Mouse (Mus musculus) heart, embryonic 12.5 days (tissue): ENCODE measurements around the gene Slc6a12. TPM values are rescaled to one million over a fixed set of nuclear protein-coding genes. Genes with fewer than 3 reads are reported as not detected.
A peak's percentile ranks its signal among the peaks of the same experiment; 100 is the strongest.

Experiments used
- ATAC-seq: fragments of 200-750 bp; cut with Nextera tagmentation; 2 replicates; pipeline ENCODE4 v1.8.0; 2017; ENCODE audit warnings: moderate TSS enrichment, moderate library complexity; ENCODE audit not compliant: insufficient number of reproducible peaks, low FRiP score
- H3K27ac ChIP-seq: fragments of 300-500 bp; sonication (generic); 2 replicates; pipeline ENCODE4 v1.5.1; 2016; ENCODE audit warnings: mild to moderate bottlenecking, moderate library complexity; ENCODE audit not compliant: poor library complexity, severe bottlenecking
- H3K27me3 ChIP-seq: fragments of 300-500 bp; sonication (generic); replicated peaks from 2 replicates; pipeline ENCODE4 v1.6.1; 2016; ENCODE audit warnings: mild to moderate bottlenecking, moderate library complexity
- H3K36me3 ChIP-seq: fragments of 300-500 bp; sonication (generic); 2 replicates; pipeline ENCODE4 v1.6.1; 2016; ENCODE audit warnings: mild to moderate bottlenecking, moderate library complexity
- H3K4me1 ChIP-seq: fragments of 300-500 bp; sonication (generic); replicated peaks from 2 replicates; pipeline ENCODE4 v1.6.1; 2016; ENCODE audit warnings: mild to moderate bottlenecking
- H3K4me2 ChIP-seq: fragments of 300-500 bp; sonication (generic); 2 replicates; pipeline ENCODE4 v1.6.1; 2016; ENCODE audit warnings: mild to moderate bottlenecking, moderate library complexity
- H3K4me3 ChIP-seq: fragments of 300-500 bp; sonication (generic); 2 replicates; pipeline ENCODE4 v1.5.1; 2016; ENCODE audit warnings: mild to moderate bottlenecking
- H3K9ac ChIP-seq: fragments of 300-500 bp; sonication (generic); 2 replicates; pipeline ENCODE4 v1.6.1; 2016; ENCODE audit warnings: mild to moderate bottlenecking, moderate library complexity
- H3K9me3 ChIP-seq: fragments of 300-500 bp; sonication (generic); replicated peaks from 2 replicates; pipeline ENCODE4 v1.6.1; 2016; ENCODE audit warnings: mild to moderate bottlenecking, moderate library complexity
- WGBS: fragments of 180-500 bp; shearing (Covaris S2); methylation state at CpG from one replicate; pipeline ENCODE4 v1.1.7; 2016; 5-methylcytosine and 5-hydroxymethylcytosine counted together
- polyA plus RNA-seq: library from polyadenylated mRNA; unstranded; fragments of >200 nt; fragmentation: Nextera tagmentation; extraction: Ambion mirVana; gene quantifications from 2 replicates; pipeline ENCODE4 v1.2.1, GENCODE M21; 2016

Gene Slc6a12
- polyA plus RNA-seq, 1 experiment from 2014 or later: not detected

DNA sequence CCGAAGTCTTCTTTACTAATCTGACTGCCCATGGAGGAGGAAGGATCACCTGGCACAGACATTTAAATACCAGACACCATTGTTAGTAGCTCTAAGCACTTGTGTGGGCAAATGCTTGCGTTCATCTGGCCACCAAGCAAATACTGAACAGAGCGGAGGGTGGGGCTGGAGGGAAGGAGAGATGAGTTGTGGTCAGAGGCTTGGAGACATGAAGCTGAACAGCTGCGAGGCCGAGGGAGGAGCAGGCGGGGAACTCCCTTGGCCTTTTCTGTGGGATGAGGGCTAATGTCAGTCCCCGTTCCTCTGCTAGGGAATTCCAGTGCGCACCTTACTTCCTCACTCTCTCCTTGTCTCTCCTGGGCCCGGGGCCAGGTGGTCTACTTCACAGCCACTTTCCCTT lies 17.1 kb upstream of the Slc6a12 start:
- Histone ChIP-seq H3K27me3 (0 out of 2 replicates have a peak, but pooled peaks cover 8% of the 10 kb centered on the region), H3K9me3 (no peaks in the 10 kb centered on the region), H3K4me2 (no peak overlapping the region), H3K4me1 (peaks cover 24% of the 10 kb centered on the region), H3K9ac (no peak overlapping the region), H3K36me3 (no peaks in the 10 kb centered on the region), H3K4me3 (no peak overlapping the region), H3K27ac (no peak overlapping the region)
- 67% methylated on average over 9 of the region's 9 CpGs for WGBS
- ATAC-seq: no peak

GRCm38 (mm10) chr6:121326486-121327069 lies 16.3 kb upstream of the Slc6a12 start:
- Histone ChIP-seq H3K36me3 (no peaks in the 10 kb centered on the region), H3K4me1 (peaks cover 24% of the 10 kb centered on the region), H3K4me2 (no peak overlapping the region; the same call in 1 of the 2 replicates), H3K4me3 (no peak overlapping the region), H3K27me3 (0 out of 2 replicates have a peak, but pooled peaks cover 8% of the 10 kb centered on the region), H3K27ac (no peak overlapping the region), H3K9me3 (no peaks in the 10 kb centered on the region), H3K9ac (no peak overlapping the region)
- 43% methylated on average over 10 of the region's 10 CpGs for WGBS
- peak; percentile 25; the same call in 1 of the 2 replicates for ATAC-seq

GRCm38 (mm10) chr6:121328417-121328884 lies 14.4 kb upstream of the Slc6a12 start:
- Histone ChIP-seq H3K9me3 (no peaks in the 10 kb centered on the region), H3K4me2 (no peak overlapping the region), H3K27me3 (0 out of 2 replicates have a peak, but pooled peaks cover 8% of the 10 kb centered on the region), H3K9ac (no peak overlapping the region), H3K4me1 (peaks cover 24% of the 10 kb centered on the region), H3K27ac (no peak overlapping the region), H3K36me3 (no peaks in the 10 kb centered on the region), H3K4me3 (no peak overlapping the region)
- no peak for ATAC-seq
- WGBS: 68% methylated on average over 9 of the region's 9 CpGs

GRCm38 (mm10) chr6:121329848-121330508 lies 12.9 kb upstream of the Slc6a12 start:
- Histone ChIP-seq H3K27ac (no peak overlapping the region), H3K4me3 (no peak overlapping the region), H3K36me3 (no peaks in the 10 kb centered on the region), H3K4me2 (no peak overlapping the region), H3K27me3 (0 out of 2 replicates have a peak, but pooled peaks cover 8% of the 10 kb centered on the region), H3K9ac (no peak overlapping the region), H3K4me1 (peaks cover 24% of the 10 kb centered on the region), H3K9me3 (no peaks in the 10 kb centered on the region)
- no peak for ATAC-seq
- 18% methylated on average over 10 of the region's 10 CpGs for WGBS

DNA sequence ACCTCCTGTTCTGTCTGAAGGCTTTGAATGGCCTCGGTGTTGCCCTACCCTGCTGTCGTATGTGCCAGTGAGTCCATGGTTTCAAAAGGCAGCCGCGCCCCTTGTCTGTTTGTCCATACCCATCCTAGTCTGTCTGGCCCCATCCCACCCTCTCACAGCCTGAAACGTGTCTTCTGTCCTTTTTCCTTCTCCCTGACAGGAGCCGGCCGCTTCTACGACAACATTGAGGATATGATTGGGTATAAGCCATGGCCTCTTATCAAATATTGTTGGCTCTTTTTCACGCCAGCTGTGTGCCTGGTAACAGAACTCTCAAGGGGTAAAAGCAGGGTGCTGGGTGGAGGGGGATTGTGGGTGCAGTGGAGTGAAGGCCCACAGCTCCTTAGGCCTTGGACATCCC lies 7.0 kb upstream of the Slc6a12 start:
- no peaks in the 10 kb centered on the region for H3K36me3 ChIP-seq
- 76% methylated on average over 9 of the region's 9 CpGs for WGBS
- no peak overlapping the region for H3K4me3 ChIP-seq
- ATAC-seq: no peak
- H3K4me1 ChIP-seq: peaks cover 6% of the 10 kb centered on the region; the same call in 1 of the 2 replicates
- H3K9me3 ChIP-seq: no peaks in the 10 kb centered on the region
- H3K9ac ChIP-seq: no peak overlapping the region
- H3K27me3 ChIP-seq: no peaks in the 10 kb centered on the region
- no peak overlapping the region for H3K27ac ChIP-seq
- H3K4me2 ChIP-seq: no peak overlapping the region

DNA sequence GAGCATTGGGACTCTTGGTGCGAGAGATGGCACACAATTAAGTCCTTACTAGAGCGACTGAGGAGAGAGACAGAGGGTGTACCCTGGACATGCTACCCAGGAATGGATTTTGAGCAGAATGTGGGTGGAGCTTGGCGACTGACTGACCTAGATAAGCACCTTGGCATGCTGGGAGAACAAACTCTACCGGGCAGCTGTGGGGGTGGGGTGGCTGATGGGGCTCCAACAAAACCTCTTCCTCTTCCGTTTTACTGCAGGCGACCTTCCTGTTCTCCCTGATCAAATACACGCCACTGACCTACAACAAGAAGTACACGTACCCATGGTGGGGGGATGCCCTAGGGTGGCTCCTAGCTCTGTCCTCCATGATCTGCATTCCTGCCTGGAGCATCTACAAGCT lies 6.3 kb upstream of the Slc6a12 start:
- Histone ChIP-seq H3K27ac (no peak overlapping the region), H3K36me3 (no peaks in the 10 kb centered on the region), H3K4me3 (no peak overlapping the region), H3K4me1 (peaks cover 6% of the 10 kb centered on the region; the same call in 1 of the 2 replicates), H3K27me3 (no peaks in the 10 kb centered on the region), H3K9me3 (no peaks in the 10 kb centered on the region), H3K9ac (no peak overlapping the region), H3K4me2 (no peak overlapping the region)
- WGBS: 47% methylated on average over 8 of the region's 8 CpGs
- no peak for ATAC-seq

- WGBS: 92% methylated on average over 9 of the region's 9 CpGs
- H3K36me3 ChIP-seq: no peaks in the 10 kb centered on the region
- H3K4me2 ChIP-seq: no peak overlapping the region
- 0 out of 2 replicates have a peak, but pooled peaks cover under 1% of the 10 kb centered on the region for H3K27me3 ChIP-seq
- H3K9me3 ChIP-seq: no peaks in the 10 kb centered on the region
- H3K4me3 ChIP-seq: no peak overlapping the region
- no peak overlapping the region for H3K9ac ChIP-seq
- no peak overlapping the region for H3K27ac ChIP-seq
- peaks cover 6% of the 10 kb centered on the region; the same call in 1 of the 2 replicates for H3K4me1 ChIP-seq
- ATAC-seq: no peak
These were observed 5.6 kb upstream of the Slc6a12 start for GRCm38 (mm10) chr6:121337229-121337628.

DNA sequence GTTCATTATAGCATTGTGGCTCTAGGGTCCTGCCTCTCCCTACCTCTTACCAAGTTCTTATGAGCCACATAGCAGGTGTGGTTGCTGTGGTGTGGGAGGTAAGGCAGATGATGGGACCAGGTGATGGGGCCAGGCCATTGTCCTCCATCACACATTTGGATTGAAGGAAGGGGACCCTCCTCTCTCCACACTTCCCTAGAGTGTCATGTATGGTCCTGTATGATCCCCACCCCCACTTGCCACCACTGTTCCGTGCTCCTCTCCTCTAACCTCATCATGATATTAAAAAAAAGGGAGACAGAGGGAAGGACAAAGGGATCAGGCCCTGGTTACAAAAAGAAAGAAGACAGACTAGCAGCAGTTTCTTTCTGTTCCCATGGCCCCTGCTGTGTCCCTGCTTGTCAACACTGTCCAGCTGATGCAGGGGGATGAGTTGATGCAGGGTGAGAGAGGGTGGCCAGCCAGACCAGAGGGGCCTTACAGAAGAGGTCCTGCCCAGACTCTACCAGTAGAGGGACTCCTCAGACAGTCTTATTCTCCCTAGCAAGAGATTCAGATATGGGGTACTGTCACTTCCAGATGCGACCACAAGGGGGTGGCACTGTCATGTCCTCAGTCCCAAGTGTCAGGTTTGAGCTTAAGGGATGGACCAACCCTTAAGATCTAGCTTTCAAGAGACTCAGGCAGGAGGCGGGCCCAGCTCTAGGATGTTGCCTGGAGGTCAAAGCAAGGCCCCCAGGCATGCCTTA lies 4.9 kb upstream of the Slc6a12 start:
- H3K4me2 ChIP-seq: no peak overlapping the region
- H3K27me3 ChIP-seq: peaks cover 8% of the 10 kb centered on the region
- peak; percentile 30; the same call in 1 of the 2 replicates for ATAC-seq
- H3K9me3 ChIP-seq: no peaks in the 10 kb centered on the region
- H3K4me3 ChIP-seq: no peak overlapping the region
- H3K27ac ChIP-seq: no peak overlapping the region
- WGBS: 23% methylated on average over 3 of the region's 3 CpGs
- H3K4me1 ChIP-seq: peaks cover 6% of the 10 kb centered on the region; the same call in 1 of the 2 replicates
- no peaks in the 10 kb centered on the region for H3K36me3 ChIP-seq
- H3K9ac ChIP-seq: no peak overlapping the region

- ATAC-seq: no peak
- H3K27me3 ChIP-seq: peaks cover 13% of the 10 kb centered on the region
- no peaks in the 10 kb centered on the region for H3K9me3 ChIP-seq
- no peak overlapping the region for H3K9ac ChIP-seq
- H3K27ac ChIP-seq: no peak overlapping the region
- no peaks in the 10 kb centered on the region for H3K36me3 ChIP-seq
- no peak overlapping the region for H3K4me3 ChIP-seq
- H3K4me2 ChIP-seq: no peak overlapping the region
- H3K4me1 ChIP-seq: peaks cover 6% of the 10 kb centered on the region; the same call in 1 of the 2 replicates
- 45% methylated on average over 4 of the region's 4 CpGs for WGBS
These were observed 4.4 kb upstream of the Slc6a12 start for GRCm38 (mm10) chr6:121338519-121338896.

DNA sequence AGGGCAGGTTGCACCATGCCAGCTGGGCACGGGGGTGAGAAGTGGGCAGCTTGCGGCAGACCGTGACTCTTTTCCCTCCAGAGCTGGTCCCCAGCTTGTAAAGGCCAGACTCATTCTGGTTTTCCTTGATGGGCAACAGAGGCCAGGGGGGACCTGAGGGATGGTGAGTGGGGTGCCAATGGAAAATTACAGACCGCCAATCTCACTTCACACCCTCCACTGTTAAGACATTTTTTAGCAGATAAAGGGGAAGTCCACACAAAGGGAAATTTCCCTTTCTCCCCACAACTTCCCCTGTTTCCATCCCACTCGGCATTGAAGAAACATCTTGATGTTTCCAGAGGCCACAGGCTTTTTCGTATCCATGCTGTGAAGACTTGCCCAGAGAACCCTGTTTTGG lies 1.2 kb upstream of the Slc6a12 start:
- Histone ChIP-seq H3K4me2 (no peak overlapping the region), H3K27ac (no peak overlapping the region), H3K27me3 (peaks cover 14% of the 10 kb centered on the region), H3K4me3 (no peak overlapping the region), H3K36me3 (no peaks in the 10 kb centered on the region), H3K4me1 (peaks cover 1% of the 10 kb centered on the region; the same call in 1 of the 2 replicates), H3K9ac (no peak overlapping the region), H3K9me3 (no peaks in the 10 kb centered on the region)
- no peak for ATAC-seq
- WGBS: 70% methylated on average over 6 of the region's 6 CpGs

- 58% methylated on average over 6 of the region's 6 CpGs for WGBS
- Histone ChIP-seq H3K27me3 (peaks cover 14% of the 10 kb centered on the region), H3K27ac (no peak overlapping the region), H3K9ac (no peak overlapping the region), H3K4me1 (no peaks in the 10 kb centered on the region), H3K4me3 (no peak overlapping the region), H3K9me3 (no peaks in the 10 kb centered on the region), H3K36me3 (no peaks in the 10 kb centered on the region), H3K4me2 (no peak overlapping the region)
- no peak for ATAC-seq
These were observed 871 bp downstream of the Slc6a12 start for GRCm38 (mm10) chr6:121343771-121344123.
